Mouse (Mus musculus) midbrain, embryonic 12.5 days (tissue): ENCODE data around the gene Atp13a3. TPM values are rescaled to one million over a fixed set of nuclear protein-coding genes. Genes with fewer than 3 reads are reported as not detected.

Experiments
- ATAC-seq: fragments of 200-750 bp; cut with Nextera tagmentation; 2 replicates; pipeline ENCODE4 v1.8.0; 2017; ENCODE audit warnings: low read depth, moderate TSS enrichment, moderate library complexity; ENCODE audit not compliant: low FRiP score
- H3K27ac ChIP-seq: fragments of 300-500 bp; sonication (generic); replicated peaks from 2 replicates; pipeline ENCODE4 v1.5.1; 2016; ENCODE audit warnings: mild to moderate bottlenecking
- H3K27me3 ChIP-seq: fragments of 300-500 bp; sonication (generic); 2 replicates; pipeline ENCODE4 v1.6.1; 2016; ENCODE audit warnings: mild to moderate bottlenecking
- H3K36me3 ChIP-seq: fragments of 300-500 bp; sonication (generic); 2 replicates; pipeline ENCODE4 v1.6.1; 2016
- H3K4me1 ChIP-seq: fragments of 300-500 bp; sonication (generic); 2 replicates; pipeline ENCODE4 v1.6.1; 2016
- H3K4me2 ChIP-seq: fragments of 300-500 bp; sonication (generic); replicated peaks from 2 replicates; pipeline ENCODE4 v1.6.1; 2016; ENCODE audit warnings: mild to moderate bottlenecking, moderate library complexity
- H3K4me3 ChIP-seq: fragments of 300-500 bp; sonication (generic); 2 replicates; pipeline ENCODE4 v1.5.1; 2016; ENCODE audit warnings: mild to moderate bottlenecking
- H3K9ac ChIP-seq: fragments of 300-500 bp; sonication (generic); replicated peaks from 2 replicates; pipeline ENCODE4 v1.6.1; 2016; ENCODE audit warnings: mild to moderate bottlenecking, moderate library complexity
- H3K9me3 ChIP-seq: fragments of 300-500 bp; sonication (generic); 2 replicates; pipeline ENCODE4 v1.6.1; 2016; ENCODE audit warnings: mild to moderate bottlenecking
- WGBS: fragments of 180-500 bp; shearing (Covaris S2); methylation state at CpG from one replicate; pipeline ENCODE4 v1.1.7; 2016; 5-methylcytosine and 5-hydroxymethylcytosine counted together
- polyA plus RNA-seq: library from polyadenylated mRNA; unstranded; fragments of >200 nt; fragmentation: Nextera tagmentation; extraction: Ambion mirVana; gene quantifications from 2 replicates; pipeline ENCODE4 v1.2.1, GENCODE M21; 2016

Gene Atp13a3
- polyA plus RNA-seq, 1 experiment from 2014 or later: 11.4 TPM

DNA sequence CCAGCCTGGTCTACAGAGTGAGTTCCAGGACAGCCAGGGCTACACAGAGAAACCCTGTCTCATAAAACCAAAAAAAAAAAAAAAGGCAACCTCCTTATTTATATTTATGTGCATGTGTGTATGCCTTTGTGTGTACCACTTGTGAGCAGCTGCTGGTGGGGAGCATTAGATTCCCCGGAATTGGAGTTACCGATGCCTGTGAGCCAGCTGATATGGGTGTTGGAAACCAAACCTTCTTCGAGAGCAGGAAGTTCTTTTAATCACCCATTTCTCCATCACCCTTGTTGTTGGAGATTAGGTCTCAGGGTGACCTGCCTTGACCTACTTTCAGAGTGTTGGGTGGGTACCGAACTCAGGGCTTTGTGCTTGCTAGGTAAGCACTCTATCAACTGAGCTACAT, 5.1 kb upstream of the Atp13a3 start:
- ATAC-seq: no peak
- H3K4me3 ChIP-seq: no peak overlapping the region
- no peaks in the 10 kb centered on the region for H3K9me3 ChIP-seq
- no peaks in the 10 kb centered on the region for H3K4me1 ChIP-seq
- no peak overlapping the region for H3K27ac ChIP-seq
- no peak overlapping the region for H3K4me2 ChIP-seq
- H3K27me3 ChIP-seq: no peaks in the 10 kb centered on the region
- WGBS: 87% methylated on average over 4 of the region's 4 CpGs
- H3K9ac ChIP-seq: no peak overlapping the region
- no peaks in the 10 kb centered on the region for H3K36me3 ChIP-seq

DNA sequence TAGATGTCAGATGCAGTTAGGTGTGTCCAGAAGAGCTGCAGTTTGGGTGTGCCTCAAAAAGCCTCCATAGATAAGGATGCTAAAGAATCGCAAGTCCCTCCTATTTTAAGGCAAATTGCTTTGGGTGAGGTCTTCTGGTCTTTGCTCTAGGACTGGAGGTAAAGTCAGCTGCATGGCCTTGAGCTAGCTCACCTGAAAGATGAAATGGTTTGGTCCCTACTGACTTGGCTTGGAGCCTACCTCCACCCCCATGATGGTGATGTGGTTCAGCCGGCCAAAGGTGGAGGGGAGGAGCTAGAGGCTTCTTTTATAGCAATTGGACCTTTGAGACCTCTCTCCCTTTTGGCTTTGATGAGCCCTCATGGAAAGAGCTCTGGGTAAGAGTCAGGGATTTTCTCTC, 1.7 kb upstream of the Atp13a3 start:
- 80% methylated on average over 2 of the region's 2 CpGs for WGBS
- ATAC-seq: no peak
- no peaks in the 10 kb centered on the region for H3K9me3 ChIP-seq
- no peaks in the 10 kb centered on the region for H3K27me3 ChIP-seq
- H3K4me2 ChIP-seq: no peak overlapping the region
- H3K4me1 ChIP-seq: no peaks in the 10 kb centered on the region
- no peaks in the 10 kb centered on the region for H3K36me3 ChIP-seq
- H3K4me3 ChIP-seq: no peak overlapping the region
- no peak overlapping the region for H3K27ac ChIP-seq
- no peak overlapping the region for H3K9ac ChIP-seq

DNA sequence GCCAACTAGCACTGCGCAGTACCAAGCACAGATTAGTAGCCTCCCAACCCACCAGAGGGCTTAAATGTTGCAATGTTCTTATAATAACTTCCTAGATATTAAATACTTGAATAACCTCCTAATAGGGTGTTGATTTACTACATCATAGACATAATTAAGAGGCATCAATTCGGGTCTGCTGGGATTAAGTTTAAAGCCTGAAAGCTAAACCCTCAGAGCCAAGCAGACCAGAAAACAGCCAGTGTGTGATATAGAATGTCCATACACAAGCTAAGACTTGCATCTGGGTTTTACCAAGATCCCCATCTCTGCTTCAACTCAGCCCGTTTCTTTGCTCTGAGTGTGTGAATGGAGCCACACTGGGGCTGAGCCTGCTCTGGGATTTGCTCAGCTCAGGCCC, 2.2 kb downstream of the Atp13a3 start:
- Histone ChIP-seq H3K4me2 (no peak overlapping the region), H3K27me3 (no peaks in the 10 kb centered on the region), H3K27ac (no peak overlapping the region), H3K4me3 (no peak overlapping the region), H3K4me1 (no peaks in the 10 kb centered on the region), H3K9ac (no peak overlapping the region), H3K36me3 (no peaks in the 10 kb centered on the region), H3K9me3 (no peaks in the 10 kb centered on the region)
- WGBS: 83% methylated on average over 3 of the region's 3 CpGs
- no peak for ATAC-seq

DNA sequence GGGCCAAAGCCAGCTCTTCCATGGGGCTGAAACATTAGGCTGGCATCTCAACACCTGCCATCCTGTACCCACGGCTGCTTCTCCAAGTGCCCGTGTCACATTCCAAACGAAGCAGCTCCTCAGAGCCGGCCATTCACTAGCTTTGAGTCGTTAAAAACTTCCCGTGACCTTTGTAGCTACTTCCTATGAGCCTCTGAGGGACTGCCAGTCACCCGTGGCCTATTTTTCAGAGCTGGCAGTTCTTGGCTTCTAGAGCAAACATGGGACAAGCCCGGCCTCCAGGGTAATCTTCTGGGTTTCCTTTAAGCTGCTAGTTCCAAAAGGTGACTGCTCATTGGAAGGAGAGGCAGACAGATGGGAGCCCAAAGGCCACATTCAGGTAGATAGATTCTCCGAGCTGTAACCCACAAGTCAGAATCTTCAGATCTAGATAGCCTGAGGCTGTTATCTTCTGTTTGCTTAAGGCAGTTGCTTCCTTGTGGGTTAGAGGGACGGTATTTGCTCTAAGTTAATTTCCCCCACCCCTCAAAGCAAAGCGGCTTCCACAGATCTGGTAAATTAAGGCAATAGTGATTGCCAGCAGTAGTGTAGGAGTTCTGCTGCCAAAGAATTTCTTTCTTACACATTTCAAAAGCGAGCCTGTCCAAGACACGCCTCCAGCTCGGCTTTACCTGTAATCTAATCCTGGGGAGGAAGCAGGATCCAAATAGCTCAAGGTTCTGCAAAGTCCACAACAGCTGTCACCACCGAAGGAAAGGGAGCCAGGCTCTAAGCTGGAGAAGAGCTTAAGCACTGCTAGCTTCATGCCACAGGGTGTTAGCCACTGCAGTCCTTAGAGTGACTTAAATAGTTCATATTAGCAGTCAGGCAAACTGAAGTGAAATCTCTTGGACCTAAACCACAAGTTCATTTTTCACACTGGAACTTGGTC, 8.4 kb downstream of the Atp13a3 start:
- no peaks in the 10 kb centered on the region for H3K4me1 ChIP-seq
- no peak overlapping the region for H3K27ac ChIP-seq
- H3K4me2 ChIP-seq: no peak overlapping the region
- WGBS: 57% methylated on average over 15 of the region's 15 CpGs
- H3K9me3 ChIP-seq: no peaks in the 10 kb centered on the region
- no peak overlapping the region for H3K9ac ChIP-seq
- H3K36me3 ChIP-seq: no peaks in the 10 kb centered on the region
- H3K4me3 ChIP-seq: no peak overlapping the region
- no peak for ATAC-seq
- no peaks in the 10 kb centered on the region for H3K27me3 ChIP-seq

DNA sequence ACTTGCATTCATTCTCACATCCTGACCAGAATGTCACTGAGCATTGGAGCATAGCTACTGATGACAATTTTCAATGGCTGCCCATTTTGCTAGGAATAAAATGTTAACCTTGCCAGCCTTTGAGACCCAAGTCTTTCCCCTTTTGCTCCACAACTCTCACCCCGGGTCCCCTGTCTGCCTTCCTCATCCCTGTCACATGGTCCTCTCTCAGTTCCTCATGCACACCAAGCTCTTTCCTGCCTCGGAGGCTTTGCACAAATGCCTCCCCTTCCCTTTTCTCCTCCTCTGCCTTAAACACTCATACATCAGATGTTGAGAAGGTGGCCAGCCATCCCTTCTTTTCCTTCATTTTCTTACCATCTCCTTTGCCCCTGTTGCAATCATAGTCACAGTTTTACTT, 10.6 kb downstream of the Atp13a3 start:
- no peak overlapping the region for H3K4me3 ChIP-seq
- no peak overlapping the region for H3K4me2 ChIP-seq
- no peak for ATAC-seq
- WGBS: 85% methylated on average over 2 of the region's 2 CpGs
- no peak overlapping the region for H3K9ac ChIP-seq
- H3K4me1 ChIP-seq: no peaks in the 10 kb centered on the region
- H3K27ac ChIP-seq: no peak overlapping the region
- no peaks in the 10 kb centered on the region for H3K9me3 ChIP-seq
- peaks cover 6% of the 10 kb centered on the region for H3K27me3 ChIP-seq
- no peaks in the 10 kb centered on the region for H3K36me3 ChIP-seq

DNA sequence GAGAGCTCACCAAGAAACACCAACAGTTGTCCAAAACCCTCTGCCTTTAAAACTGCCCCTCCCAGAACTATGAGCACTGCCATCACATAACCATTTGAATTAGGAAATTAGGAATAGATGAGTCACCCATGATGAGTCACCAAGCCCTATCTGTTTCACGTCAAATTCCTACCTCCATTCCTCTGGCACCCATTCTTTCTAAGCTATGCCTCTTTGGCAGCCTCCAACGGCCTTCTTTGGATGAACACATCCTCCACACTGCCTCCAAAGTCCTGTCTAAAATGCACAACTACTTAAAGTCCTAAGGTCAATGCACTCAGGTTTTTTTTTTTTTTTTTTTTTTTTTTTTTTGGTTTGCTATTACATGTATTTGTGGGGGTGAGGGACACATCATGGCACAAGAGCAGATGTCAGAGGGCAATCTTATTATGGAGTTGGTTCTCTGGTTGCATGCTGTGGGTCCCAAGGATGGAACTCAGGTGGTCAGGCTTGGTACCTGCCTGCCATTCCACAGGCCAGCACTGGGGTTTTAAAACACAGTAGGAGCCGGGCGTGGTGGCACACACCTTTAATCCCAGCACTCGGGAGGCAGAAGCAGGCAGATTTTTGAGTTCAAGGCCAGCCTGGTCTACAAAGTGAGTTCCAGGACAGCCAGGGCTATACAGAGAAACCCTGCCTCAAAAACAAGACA, 15.0 kb downstream of the Atp13a3 start:
- Histone ChIP-seq H3K4me3 (no peak overlapping the region), H3K9me3 (no peaks in the 10 kb centered on the region), H3K27ac (no peak overlapping the region), H3K36me3 (peaks cover 5% of the 10 kb centered on the region; the same call in 1 of the 2 replicates), H3K27me3 (peaks cover 15% of the 10 kb centered on the region), H3K9ac (no peak overlapping the region), H3K4me2 (no peak overlapping the region), H3K4me1 (peaks cover 21% of the 10 kb centered on the region)
- ATAC-seq: no peak
- WGBS: 91% methylated on average over 5 of the region's 5 CpGs

DNA sequence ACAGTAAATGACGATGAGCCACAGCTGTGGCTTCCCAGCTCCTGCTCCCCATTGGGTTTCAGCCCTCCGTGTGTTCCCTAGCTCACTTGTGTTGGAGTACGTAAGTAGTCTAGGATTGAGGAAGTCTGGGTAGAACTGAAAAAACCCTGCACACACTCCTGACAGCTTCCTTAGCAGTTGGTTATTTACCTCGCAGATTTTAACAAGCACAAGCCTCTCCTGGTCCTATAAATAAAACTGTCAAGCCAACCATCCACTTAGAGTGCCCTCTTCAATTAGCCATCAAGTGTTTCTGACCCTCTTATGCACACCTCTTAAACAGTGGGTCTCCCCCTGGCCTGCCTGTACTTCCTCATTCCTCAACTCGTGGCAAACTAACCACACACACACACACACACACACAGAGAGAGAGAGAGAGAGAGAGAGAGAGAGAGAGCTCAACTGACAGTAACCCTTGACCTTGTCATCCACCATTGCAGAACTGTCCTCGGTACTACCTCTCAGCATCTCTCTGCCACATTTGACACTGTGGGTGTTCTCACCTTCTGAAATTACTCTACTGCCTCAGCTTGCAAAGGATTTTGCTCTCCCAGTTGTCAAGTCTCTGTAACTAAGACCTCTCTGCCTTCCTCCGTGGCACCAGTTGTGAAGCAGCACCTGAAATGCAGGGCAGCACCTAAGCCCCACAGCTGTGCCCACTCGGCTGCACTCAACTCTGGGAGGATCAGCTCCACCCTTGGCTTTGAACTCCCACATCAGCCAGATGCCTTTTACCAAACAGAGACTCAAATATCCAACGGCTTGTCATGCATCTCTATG, 15.7 kb downstream of the Atp13a3 start:
- 72% methylated on average over 9 of the region's 9 CpGs for WGBS
- Histone ChIP-seq H3K9ac (no peak overlapping the region; the same call in 1 of the 2 replicates), H3K4me3 (no peak overlapping the region)

DNA sequence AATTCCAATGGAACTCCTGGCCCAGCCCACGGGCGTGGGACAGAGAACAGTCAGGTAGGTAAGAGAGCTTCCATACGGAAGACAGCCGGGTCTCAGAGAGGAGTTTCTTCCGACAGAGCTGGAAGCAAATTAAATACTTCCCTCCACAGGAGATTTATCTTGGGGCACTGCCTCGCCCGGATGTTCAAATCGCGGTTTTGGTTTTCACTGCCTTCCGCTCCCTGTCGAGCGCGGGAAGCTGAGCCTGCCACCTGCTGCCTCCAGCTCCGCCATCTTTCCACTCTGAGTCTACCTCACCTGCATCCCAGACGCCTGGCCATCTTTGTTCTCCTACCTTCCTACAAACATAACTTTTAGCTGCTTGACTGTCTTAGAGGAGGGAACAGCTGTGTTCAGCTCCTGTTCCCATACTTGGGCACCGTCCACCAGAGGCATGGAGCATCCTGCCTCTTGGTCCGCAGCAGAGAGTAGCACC, 16.5 kb downstream of the Atp13a3 start:
- H3K9ac ChIP-seq: peak overlapping the region; percentile 96
- peaks cover 21% of the 10 kb centered on the region for H3K4me1 ChIP-seq
- no peaks in the 10 kb centered on the region for H3K9me3 ChIP-seq
- H3K27me3 ChIP-seq: peaks cover 15% of the 10 kb centered on the region
- peak overlapping the region; percentile 66; the same call in 1 of the 2 replicates for H3K27ac ChIP-seq
- peak overlapping the region; percentile 95 for H3K4me2 ChIP-seq
- no peak for ATAC-seq
- H3K4me3 ChIP-seq: peak overlapping the region; percentile 97
- 6% methylated on average over 17 of the region's 17 CpGs for WGBS
- H3K36me3 ChIP-seq: peaks cover 14% of the 10 kb centered on the region

More for the DNA sequence above, 15.7 kb downstream of the Atp13a3 start:
- Histone ChIP-seq H3K36me3 (peaks cover 8% of the 10 kb centered on the region; the same call in 1 of the 2 replicates), H3K4me2 (peak overlapping the region; percentile 95), H3K4me1 (peaks cover 21% of the 10 kb centered on the region), H3K9me3 (no peaks in the 10 kb centered on the region), H3K27me3 (peaks cover 15% of the 10 kb centered on the region), H3K27ac (no peak overlapping the region)
- ATAC-seq: no peak

DNA sequence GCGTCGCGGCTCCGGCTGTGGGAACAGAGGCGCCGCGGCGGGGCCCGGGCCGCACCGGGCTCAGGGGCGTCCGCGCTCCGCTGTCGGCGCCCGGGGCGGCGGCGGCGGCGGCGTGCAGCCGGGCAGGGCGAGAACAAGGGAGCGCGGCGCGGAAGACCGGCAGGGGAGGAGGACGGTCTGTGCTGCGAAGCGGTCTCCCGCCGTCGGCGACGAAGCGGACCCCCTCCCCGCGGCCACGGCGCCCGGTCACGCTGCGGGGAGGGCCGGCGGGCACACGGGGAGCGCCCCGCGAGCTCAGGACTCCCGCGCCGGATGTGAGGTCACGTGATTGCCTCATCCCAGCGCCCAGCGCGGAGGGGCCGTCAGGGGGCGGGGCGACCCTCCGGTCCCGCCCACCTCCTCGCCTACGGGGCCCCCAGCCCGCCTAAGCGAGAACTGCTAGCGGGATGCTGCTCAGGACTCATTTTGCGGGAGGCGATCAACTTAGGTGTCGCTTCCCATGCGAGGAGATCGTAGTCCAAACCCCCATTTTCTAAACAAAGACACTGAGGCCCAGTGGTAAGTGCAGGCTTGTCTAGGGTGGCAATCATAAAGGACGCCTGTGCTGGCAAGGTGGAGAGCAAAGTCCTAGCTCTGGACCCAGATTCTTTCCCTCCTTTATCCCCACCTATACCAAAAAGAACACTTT, 17.1 kb downstream of the Atp13a3 start:
- under 1% methylated on average over 51 of the region's 76 CpGs for WGBS
- H3K9ac ChIP-seq: peak overlapping the region; percentile 96
- H3K4me3 ChIP-seq: peak overlapping the region; percentile 97
- peak overlapping the region; percentile 95 for H3K4me2 ChIP-seq
- peaks cover 15% of the 10 kb centered on the region for H3K27me3 ChIP-seq
- peaks cover 21% of the 10 kb centered on the region for H3K4me1 ChIP-seq
- ATAC-seq: peak; percentile 91
- H3K36me3 ChIP-seq: peaks cover 14% of the 10 kb centered on the region
- H3K27ac ChIP-seq: peak overlapping the region; percentile 66
- no peaks in the 10 kb centered on the region for H3K9me3 ChIP-seq

DNA sequence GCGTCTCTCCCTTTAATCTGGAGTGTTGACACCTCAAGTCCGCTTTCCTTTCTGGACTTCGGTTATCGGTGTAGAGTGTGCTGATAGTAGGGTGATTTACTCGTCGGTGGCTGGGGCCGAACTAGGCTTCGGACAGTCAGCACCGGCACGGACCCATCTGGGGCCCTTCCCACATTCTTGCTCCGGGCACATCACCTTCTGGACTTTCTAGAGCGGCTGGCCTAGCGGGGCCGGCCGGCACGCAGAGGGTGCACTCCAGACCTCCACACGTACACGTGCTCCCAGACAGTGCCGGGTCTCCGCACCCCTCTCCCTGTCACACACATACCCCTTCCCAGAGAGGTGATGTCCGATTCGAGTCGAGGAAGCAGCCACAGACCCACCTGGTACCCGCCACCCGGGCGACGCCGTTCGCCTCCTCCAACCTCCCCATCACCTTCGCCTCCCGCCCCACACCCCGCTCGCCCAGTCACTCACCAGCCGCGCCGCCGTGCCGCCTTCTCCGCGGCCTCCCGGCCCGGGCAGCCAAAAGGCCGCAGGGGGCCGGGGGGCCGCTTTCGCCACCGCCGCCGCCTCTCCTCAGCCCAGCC, 17.8 kb downstream of the Atp13a3 start:
- ATAC-seq: peak; percentile 75
- peak overlapping the region; percentile 66; the same call in 1 of the 2 replicates for H3K27ac ChIP-seq
- H3K9me3 ChIP-seq: no peaks in the 10 kb centered on the region
- under 1% methylated on average over 45 of the region's 49 CpGs for WGBS
- peak overlapping the region; percentile 97 for H3K4me3 ChIP-seq
- peaks cover 21% of the 10 kb centered on the region for H3K36me3 ChIP-seq
- peaks cover 21% of the 10 kb centered on the region for H3K4me1 ChIP-seq
- peak overlapping the region; percentile 96 for H3K9ac ChIP-seq
- H3K4me2 ChIP-seq: peak overlapping the region; percentile 95
- peaks cover 15% of the 10 kb centered on the region for H3K27me3 ChIP-seq
